Mouse (Mus musculus) natural killer cell, adult 2 months (primary cell): ENCODE results near the gene Hspa12a.
"Not testable (repeated sequence)": the region's sequence is repeated elsewhere in the genome, so short reads cannot be mapped to it uniquely, and the experiment has no call there.

ENCODE experiments used
- DNase-seq, 2 experiments: peaks; one replicate each; pipeline ENCODE4 v3.0.0; 2022; ENCODE audit warnings: low spot score in 2 of 2

Gene Hspa12a

DNA sequence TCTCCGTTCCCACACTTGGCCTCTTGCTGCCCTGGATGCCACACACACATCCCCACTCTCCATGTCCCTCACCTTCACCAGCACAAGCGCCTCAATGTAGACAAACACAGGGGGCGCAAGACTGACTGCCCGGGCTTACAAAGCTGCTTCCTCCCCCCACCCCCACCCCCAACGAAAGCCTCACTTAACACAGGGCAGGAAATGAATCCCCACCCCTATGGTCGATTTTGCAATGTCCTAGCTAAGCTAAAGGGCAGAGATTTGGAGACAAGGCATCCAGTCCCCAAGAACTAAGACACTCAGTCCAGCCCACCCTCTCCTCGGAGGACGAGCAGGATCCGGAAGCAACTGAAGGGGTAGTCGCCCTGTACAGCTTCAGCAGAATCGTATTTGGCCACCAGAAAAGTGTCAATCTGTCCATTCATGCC is 32.5 kb downstream of the Hspa12a start:
- no peak for DNase-seq

DNA sequence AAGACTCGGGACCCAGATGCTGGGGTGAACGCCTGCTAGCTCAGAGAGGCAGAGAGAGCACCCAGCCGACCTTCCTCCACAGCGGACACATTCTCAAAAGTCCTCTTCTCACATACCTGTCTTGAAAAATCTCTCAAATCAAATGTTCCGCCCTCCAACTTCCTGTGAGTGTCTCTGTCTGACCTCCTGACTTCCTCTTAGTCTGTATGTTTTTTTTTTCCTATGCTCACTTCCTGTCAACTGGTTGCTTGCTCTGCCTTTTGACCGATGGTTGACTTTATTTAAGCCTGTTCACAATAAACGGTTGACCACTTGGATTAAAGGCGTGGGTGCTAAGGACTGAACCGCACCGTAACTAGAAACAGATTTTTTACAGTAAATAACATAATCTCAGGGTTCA is 35.4 kb downstream of the Hspa12a start:
- no peak for DNase-seq

GRCm38 (mm10) chr19:58906685-58907084 is 36.8 kb downstream of the Hspa12a start:
- DNase-seq: no peak

DNA sequence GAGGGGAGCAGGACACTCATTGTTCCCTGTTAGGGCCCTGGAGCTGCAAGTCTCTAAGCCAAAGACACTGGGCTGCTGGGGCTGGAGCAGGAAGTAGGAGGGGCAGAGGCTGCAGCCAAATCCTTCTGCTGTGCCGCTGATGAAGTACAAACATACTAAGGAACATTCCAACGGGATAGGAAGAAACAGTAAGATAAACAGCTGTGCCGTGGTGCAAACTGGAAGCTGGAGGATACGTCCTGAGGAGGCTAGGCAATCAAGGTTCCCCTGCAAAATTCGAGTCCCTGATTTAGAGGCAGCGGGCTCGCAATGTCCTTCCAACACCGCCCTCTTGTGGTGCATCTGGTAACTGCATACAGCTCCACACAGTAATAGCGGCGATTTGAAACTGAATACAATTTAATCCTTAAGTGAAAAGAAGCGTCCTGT is 39.5 kb downstream of the Hspa12a start:
- peak; percentile 14 to 64 for DNase-seq

DNA sequence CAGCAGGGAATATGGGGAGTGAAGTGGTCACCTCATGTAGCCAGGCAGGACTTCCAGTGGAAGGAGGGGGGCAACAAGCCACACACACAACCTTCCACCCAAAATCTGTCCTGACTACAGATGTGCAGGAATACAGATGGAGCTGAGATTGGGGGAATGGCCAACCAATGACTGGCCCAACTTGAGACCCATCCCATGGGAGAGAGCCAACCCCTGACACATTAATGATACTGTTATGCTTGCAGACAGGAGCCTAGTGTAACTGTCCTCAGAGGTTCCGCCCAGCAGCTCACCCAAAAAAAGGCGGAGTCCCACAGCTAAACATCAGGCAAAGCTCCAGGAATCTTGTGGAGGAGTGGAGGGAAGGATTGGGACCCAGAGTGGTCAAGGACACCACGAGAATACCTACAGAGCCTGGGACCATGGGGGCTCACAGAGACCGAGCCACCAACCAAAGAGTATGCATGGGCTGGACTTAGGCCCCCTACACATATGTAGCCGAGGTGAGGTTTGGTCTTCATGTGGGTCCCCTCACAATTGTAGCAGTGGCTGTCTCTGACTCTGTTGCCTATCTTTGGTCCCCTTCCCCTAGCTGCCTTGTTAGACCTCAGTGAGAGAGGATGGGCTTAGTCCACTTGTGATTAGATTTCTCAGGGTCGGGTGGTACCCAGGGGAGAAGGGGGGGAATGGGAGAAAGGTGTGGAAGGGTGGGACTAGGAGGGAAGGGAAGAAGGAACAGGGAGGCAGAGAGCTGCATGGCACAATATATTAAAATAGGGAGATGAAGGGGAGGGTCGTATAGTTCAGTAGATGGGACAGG is 40.2 kb downstream of the Hspa12a start:
- DNase-seq: no peak

- not testable (repeated sequence) for DNase-seq
Observed at GRCm38 (mm10) chr19:58900471-58900870, 43.0 kb downstream of the Hspa12a start.

- no peak for DNase-seq
Observed at GRCm38 (mm10) chr19:58896216-58896615, 47.2 kb downstream of the Hspa12a start.

GRCm38 (mm10) chr19:58889306-58890038 is 54.0 kb downstream of the Hspa12a start:
- no peak for DNase-seq

DNA sequence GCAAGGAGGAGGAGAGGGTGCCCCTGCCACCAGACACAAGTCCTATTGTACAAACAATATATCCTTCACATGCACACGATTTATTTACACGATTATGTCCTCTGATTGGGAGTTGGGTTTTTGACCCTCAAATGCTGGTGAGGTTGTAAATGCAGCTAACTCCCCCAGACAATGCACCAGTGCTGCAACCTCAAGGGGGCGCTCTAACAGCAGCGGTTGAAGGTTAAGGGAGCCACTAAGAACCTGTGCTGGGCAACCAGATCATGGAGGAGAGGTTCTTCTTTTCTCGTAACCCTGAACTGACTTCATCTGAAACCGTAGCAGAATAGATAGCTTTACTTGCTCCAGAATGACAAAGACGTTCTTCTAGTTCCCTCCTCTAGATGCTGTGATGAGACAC is 57.0 kb downstream of the Hspa12a start:
- DNase-seq: no peak

DNA sequence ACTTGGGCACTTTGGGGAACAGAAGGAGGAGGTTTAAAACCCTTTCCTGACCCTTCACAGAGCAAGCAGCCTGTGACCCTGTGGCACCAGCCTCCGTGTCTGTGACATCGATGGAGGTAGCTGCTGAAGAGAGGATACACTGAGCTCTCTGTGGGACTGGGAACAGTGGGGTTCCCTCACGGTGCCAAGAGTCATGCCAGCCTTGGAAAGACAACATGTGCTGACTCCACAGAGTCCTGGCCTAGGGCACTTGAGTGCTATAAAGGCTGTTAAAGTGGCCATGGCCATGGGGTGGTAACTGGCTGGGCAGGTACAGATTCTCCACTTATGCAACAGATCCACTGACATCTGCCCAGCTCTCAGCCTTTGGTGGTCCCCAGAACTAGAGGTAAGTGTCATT is 60.0 kb downstream of the Hspa12a start:
- DNase-seq: no peak

GRCm38 (mm10) chr19:58882336-58882735 is 61.1 kb downstream of the Hspa12a start:
- no peak for DNase-seq

DNA sequence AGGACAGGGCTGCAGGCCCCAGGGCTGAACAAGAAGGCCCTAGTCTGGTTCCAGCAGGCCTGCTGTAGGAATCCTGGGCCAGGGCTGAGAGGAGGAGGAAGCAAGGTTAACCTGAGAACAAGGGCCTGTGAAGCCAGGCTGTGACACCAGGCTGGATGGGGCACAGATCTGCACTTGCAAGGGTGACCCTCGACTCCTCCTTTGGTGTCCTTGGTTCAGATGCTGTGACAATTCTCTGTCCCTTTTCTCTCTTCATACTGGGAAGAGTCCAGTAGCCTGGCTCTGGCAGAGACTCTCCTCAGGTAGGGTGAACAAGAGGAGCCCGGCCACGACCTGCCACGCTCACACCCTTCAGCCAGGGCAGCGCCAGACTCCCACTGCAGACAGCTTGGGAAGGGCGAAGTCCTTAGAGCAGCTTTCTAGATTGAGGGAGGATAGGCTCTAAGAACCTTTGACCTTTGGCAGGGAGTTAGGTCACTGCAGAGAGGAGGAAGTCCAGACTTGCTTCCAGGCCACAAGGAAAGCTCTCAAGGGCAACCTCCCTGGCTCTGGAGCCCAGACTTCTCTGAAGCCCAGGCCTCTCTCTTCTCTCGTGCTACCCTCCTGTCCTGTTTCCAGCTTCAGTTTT is 64.0 kb downstream of the Hspa12a start:
- no peak for DNase-seq

DNA sequence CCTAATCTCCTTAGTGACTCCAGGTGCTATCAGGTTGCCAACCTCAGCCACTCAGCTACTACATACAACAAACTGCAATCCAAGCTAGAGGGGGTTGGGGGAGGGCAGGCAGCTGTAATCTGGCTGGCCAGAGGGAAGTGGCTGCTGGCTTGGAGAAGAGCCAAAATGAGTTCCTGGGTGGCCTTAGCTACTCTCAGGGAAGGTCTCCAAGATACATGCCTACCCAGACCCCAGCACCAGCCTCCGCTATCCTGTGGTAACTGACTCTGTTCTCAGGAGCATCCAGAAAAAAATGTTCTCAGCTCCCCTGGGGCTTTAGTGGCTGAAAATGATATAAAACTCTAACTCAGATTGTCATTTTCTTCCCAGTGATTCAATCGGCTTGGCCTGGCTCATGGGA is 64.9 kb downstream of the Hspa12a start:
- DNase-seq: no peak

GRCm38 (mm10) chr19:58873536-58873935 is 69.9 kb downstream of the Hspa12a start:
- DNase-seq: no peak

- DNase-seq: no peak
Observed at GRCm38 (mm10) chr19:58872381-58873259, 70.8 kb downstream of the Hspa12a start.

DNA sequence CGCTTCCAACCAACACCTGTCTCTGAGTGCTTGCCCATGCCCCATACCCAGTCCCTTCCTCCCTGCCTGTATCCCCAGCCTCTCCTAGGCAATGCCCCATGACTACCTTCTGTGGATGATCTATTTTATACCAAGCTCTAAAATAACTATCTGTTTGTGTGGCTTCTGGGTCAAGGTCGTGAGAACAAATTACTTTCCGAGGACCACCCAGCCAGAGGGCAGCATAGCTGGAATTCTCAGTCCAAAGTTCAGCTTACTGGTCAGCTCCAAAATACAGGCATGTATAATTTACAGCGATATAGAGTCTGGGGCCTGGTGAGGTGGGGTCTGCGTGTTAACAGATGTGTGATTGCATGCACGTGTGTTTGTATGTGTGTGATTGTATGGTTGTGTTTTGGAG is 71.6 kb downstream of the Hspa12a start:
- no peak for DNase-seq

- no peak for DNase-seq
Observed at GRCm38 (mm10) chr19:58866651-58867050, 76.8 kb downstream of the Hspa12a start.

GRCm38 (mm10) chr19:58865224-58865623 is 78.2 kb downstream of the Hspa12a start:
- no peak for DNase-seq

DNA sequence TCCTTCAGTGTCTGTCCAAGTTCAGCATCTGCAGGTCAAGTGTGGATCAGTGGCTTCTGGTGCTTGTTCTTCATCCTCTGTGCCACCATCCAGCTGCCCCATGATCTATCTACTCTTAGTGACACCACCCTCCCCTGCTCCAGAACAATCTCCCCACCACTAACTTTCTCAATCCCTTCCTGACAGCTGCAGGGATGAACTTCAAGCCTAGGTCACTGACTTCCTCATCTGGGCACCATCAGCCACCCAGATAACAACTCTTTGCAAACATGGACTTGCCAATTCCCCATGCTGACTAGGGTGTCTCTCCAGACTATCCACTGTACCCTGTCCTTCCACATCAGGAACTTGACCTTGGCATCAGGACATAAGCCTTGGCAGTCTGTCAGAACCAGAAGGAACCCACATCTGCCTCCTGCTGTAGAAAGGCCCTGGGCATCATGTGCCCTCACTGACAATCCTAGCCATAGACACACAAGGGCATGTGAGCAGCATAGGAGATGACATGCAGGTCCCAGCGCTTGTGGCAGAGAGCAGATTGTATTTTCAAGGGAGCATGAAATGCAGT is 79.4 kb downstream of the Hspa12a start:
- no peak for DNase-seq

DNA sequence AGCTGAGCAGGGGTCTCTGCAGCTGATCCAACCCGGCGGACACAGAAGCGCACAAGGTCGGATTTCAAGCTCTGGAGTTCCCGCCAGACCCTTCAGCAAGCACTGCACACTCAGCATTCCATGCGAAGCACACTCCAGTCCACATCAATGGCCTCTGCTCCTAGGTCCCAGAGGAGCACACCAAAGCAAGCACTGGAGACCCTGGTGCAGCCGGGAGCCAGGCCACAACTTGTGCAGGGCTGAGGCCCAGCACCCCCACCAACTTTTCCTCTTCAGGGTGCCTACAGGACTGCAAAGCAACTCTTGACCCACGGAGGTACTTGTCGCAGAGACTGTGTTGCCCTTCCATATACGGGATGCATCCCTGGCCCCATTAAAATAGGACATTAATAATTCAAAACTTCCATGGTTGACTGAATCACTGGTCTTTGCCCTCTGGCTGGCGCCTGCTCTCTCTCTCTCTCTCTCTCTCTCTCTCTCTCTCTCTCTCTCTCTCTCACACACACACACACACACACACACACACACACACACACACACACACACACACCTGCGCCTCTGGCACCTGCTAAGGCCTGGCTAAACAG is 82.2 kb downstream of the Hspa12a start:
- no peak for DNase-seq
